Mouse (Mus musculus): ENCODE measurements at regions not wholly inside any gene's neighbourhood (a gene's known extent, or its start where the extent isn't known, plus 50 kb on each side); places are given as distances from the start of the nearest gene placed in this dataset.

- 86% methylated on average over 4 of the region's 4 CpGs for WGBS
- Histone ChIP-seq H3K27me3 (replicated peaks; ENCODE audit: control insufficient read depth, insufficient read depth, low read length) (no peaks in the 10 kb centered on the region), H3K9ac (ENCODE audit: low read depth, low read length) (no peak overlapping the region), H3K4me1 (replicated peaks; ENCODE audit: control insufficient read depth, insufficient read depth, low read length) (no peaks in the 10 kb centered on the region), H3K4me2 (no peak overlapping the region), H3K4me3 (ENCODE audit: low read depth, low read length) (no peak overlapping the region), H3K36me3 (ENCODE audit: control insufficient read depth, insufficient read depth, low read length) (no peaks in the 10 kb centered on the region), H3K9me3 (ENCODE audit: control insufficient read depth, low read length) (no peaks in the 10 kb centered on the region), H3K27ac (ENCODE audit: low read depth, low read length) (no peak overlapping the region)
- ATAC-seq (replicated peaks; ENCODE audit: low FRiP score) (no peak), DNase-seq (ENCODE audit: low spot score) (no peak)
These were observed 103.0 kb upstream of the Psmd7 start for GRCm38 (mm10) chr8:107691251-107691650.

- no peak for ATAC-seq (replicated peaks; ENCODE audit: low FRiP score)
- no peak overlapping the region for H3K4me2 ChIP-seq
- no peak overlapping the region for H3K9ac ChIP-seq (ENCODE audit: low read depth, low read length)
- no peaks in the 10 kb centered on the region for H3K4me1 ChIP-seq (replicated peaks; ENCODE audit: control insufficient read depth, insufficient read depth, low read length)
- no peaks in the 10 kb centered on the region for H3K36me3 ChIP-seq (ENCODE audit: control insufficient read depth, insufficient read depth, low read length)
- 76% methylated on average over 20 of the region's 20 CpGs for WGBS
- H3K27ac ChIP-seq (ENCODE audit: low read depth, low read length): no peak overlapping the region; the same call in 1 of the 2 replicates
- DNase-seq (ENCODE audit: low spot score): no peak
- no peaks in the 10 kb centered on the region for H3K9me3 ChIP-seq (ENCODE audit: control insufficient read depth, low read length)
- H3K27me3 ChIP-seq (replicated peaks; ENCODE audit: control insufficient read depth, insufficient read depth, low read length): no peaks in the 10 kb centered on the region
- no peak overlapping the region for H3K4me3 ChIP-seq (ENCODE audit: low read depth, low read length)
These were observed 108.4 kb upstream of the Psmd7 start for GRCm38 (mm10) chr8:107696384-107697346.

- no peak for DNase-seq (ENCODE audit: low spot score)
- 43% methylated on average over 7 of the region's 7 CpGs for WGBS
- H3K4me1 ChIP-seq (replicated peaks; ENCODE audit: control insufficient read depth, insufficient read depth, low read length): no peaks in the 10 kb centered on the region
- H3K4me3 ChIP-seq (ENCODE audit: low read depth, low read length): no peak overlapping the region
- H3K9me3 ChIP-seq (ENCODE audit: control insufficient read depth, low read length): no peaks in the 10 kb centered on the region
- H3K4me2 ChIP-seq: no peak overlapping the region
- no peak for ATAC-seq (replicated peaks; ENCODE audit: low FRiP score)
- no peaks in the 10 kb centered on the region for H3K36me3 ChIP-seq (ENCODE audit: control insufficient read depth, insufficient read depth, low read length)
- H3K27ac ChIP-seq (ENCODE audit: low read depth, low read length): no peak overlapping the region
- no peaks in the 10 kb centered on the region for H3K27me3 ChIP-seq (replicated peaks; ENCODE audit: control insufficient read depth, insufficient read depth, low read length)
- H3K9ac ChIP-seq (ENCODE audit: low read depth, low read length): no peak overlapping the region
These were observed 111.0 kb upstream of the Psmd7 start for GRCm38 (mm10) chr8:107699307-107699706.

- H3K4me3 ChIP-seq (ENCODE audit: low read depth, low read length): no peak overlapping the region
- DNase-seq (ENCODE audit: low spot score) (no peak), ATAC-seq (replicated peaks; ENCODE audit: low FRiP score) (no peak)
- no peak overlapping the region for H3K4me2 ChIP-seq
- no peak overlapping the region for H3K27ac ChIP-seq (ENCODE audit: low read depth, low read length)
- WGBS: 82% methylated on average over 3 of the region's 3 CpGs
- no peaks in the 10 kb centered on the region for H3K4me1 ChIP-seq (replicated peaks; ENCODE audit: control insufficient read depth, insufficient read depth, low read length)
- no peaks in the 10 kb centered on the region for H3K9me3 ChIP-seq (ENCODE audit: control insufficient read depth, low read length)
- H3K36me3 ChIP-seq (ENCODE audit: control insufficient read depth, insufficient read depth, low read length): no peaks in the 10 kb centered on the region
- H3K9ac ChIP-seq (ENCODE audit: low read depth, low read length): no peak overlapping the region
- H3K27me3 ChIP-seq (replicated peaks; ENCODE audit: control insufficient read depth, insufficient read depth, low read length): no peaks in the 10 kb centered on the region
These were observed 111.5 kb upstream of the Psmd7 start for GRCm38 (mm10) chr8:107699759-107700158.

DNA sequence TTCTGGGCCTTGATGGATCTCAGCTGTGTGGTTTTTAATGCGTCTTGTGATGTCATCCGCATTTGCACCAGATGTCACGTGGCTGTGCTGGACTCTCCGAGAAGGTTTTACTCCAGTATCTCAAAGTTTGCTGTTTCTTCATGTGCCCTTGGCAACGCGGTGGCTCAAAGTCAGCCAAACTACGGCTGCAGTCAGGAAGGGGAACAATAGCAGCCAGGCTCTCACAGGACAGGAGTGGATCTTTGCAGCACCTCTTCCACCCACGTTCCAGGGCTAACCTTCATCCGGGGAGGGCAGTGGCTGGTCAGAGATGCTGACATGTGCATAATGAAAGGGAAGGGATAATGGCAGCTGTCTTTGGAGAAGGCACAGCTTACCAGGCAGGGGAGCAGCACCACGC, 127.6 kb upstream of the Psmd7 start:
- ATAC-seq (replicated peaks; ENCODE audit: low FRiP score) (no peak), DNase-seq (ENCODE audit: low spot score) (no peak)
- H3K27ac ChIP-seq (ENCODE audit: low read depth, low read length): no peak overlapping the region
- H3K27me3 ChIP-seq (replicated peaks; ENCODE audit: control insufficient read depth, insufficient read depth, low read length): no peaks in the 10 kb centered on the region
- 84% methylated on average over 10 of the region's 10 CpGs for WGBS
- H3K9me3 ChIP-seq (ENCODE audit: control insufficient read depth, low read length): no peaks in the 10 kb centered on the region
- H3K9ac ChIP-seq (ENCODE audit: low read depth, low read length): no peak overlapping the region
- no peaks in the 10 kb centered on the region for H3K4me1 ChIP-seq (replicated peaks; ENCODE audit: control insufficient read depth, insufficient read depth, low read length)
- no peaks in the 10 kb centered on the region for H3K36me3 ChIP-seq (ENCODE audit: control insufficient read depth, insufficient read depth, low read length)
- H3K4me2 ChIP-seq: no peak overlapping the region
- H3K4me3 ChIP-seq (ENCODE audit: low read depth, low read length): no peak overlapping the region

GRCm38 (mm10) chr8:107717856-107718255, 129.6 kb upstream of the Psmd7 start:
- ATAC-seq (replicated peaks; ENCODE audit: low FRiP score): no peak
- H3K9ac ChIP-seq (ENCODE audit: low read depth, low read length): no peak overlapping the region
- H3K27me3 ChIP-seq (replicated peaks; ENCODE audit: control insufficient read depth, insufficient read depth, low read length): no peaks in the 10 kb centered on the region
- no peaks in the 10 kb centered on the region for H3K9me3 ChIP-seq (ENCODE audit: control insufficient read depth, low read length)
- WGBS: 82% methylated on average over 13 of the region's 13 CpGs
- H3K36me3 ChIP-seq (ENCODE audit: control insufficient read depth, insufficient read depth, low read length): no peaks in the 10 kb centered on the region
- H3K27ac ChIP-seq (ENCODE audit: low read depth, low read length): no peak overlapping the region
- DNase-seq (ENCODE audit: low spot score): no peak
- no peak overlapping the region for H3K4me2 ChIP-seq
- H3K4me1 ChIP-seq (replicated peaks; ENCODE audit: control insufficient read depth, insufficient read depth, low read length): no peaks in the 10 kb centered on the region
- H3K4me3 ChIP-seq (ENCODE audit: low read depth, low read length): no peak overlapping the region

DNA sequence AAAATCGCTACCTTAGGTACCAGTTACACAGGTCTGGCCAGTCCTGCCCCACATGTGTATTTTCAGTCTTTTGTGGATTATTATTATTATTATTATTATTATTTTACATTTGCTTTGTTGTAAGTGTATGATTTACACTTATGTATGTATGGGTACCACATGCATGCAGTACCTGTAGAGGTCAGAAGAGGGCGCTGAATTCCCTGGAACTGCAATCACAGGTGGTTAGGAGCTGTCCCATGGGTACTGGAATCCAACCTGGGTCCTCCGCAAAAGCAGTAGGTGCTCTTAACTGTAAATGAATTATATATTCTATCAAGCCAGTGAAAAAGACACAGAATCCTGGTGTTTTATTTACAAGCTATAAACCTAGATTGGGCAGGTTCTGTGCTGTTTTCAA, 131.4 kb upstream of the Psmd7 start:
- no peaks in the 10 kb centered on the region for H3K27me3 ChIP-seq (replicated peaks; ENCODE audit: control insufficient read depth, insufficient read depth, low read length)
- H3K27ac ChIP-seq (ENCODE audit: low read depth, low read length): no peak overlapping the region
- WGBS: 59% methylated on average over 3 of the region's 3 CpGs
- H3K36me3 ChIP-seq (ENCODE audit: control insufficient read depth, insufficient read depth, low read length): no peaks in the 10 kb centered on the region
- no peak overlapping the region for H3K9ac ChIP-seq (ENCODE audit: low read depth, low read length)
- no peaks in the 10 kb centered on the region for H3K9me3 ChIP-seq (ENCODE audit: control insufficient read depth, low read length)
- no peaks in the 10 kb centered on the region for H3K4me1 ChIP-seq (replicated peaks; ENCODE audit: control insufficient read depth, insufficient read depth, low read length)
- no peak for DNase-seq (ENCODE audit: low spot score)
- ATAC-seq (replicated peaks; ENCODE audit: low FRiP score): no peak
- H3K4me3 ChIP-seq (ENCODE audit: low read depth, low read length): no peak overlapping the region
- H3K4me2 ChIP-seq: no peak overlapping the region

GRCm38 (mm10) chr8:107726716-107727115, 138.5 kb upstream of the Psmd7 start:
- H3K4me3 ChIP-seq (ENCODE audit: low read depth, low read length): no peak overlapping the region
- no peaks in the 10 kb centered on the region for H3K27me3 ChIP-seq (replicated peaks; ENCODE audit: control insufficient read depth, insufficient read depth, low read length)
- WGBS: 81% methylated on average over 1 of the region's 1 CpGs
- no peak overlapping the region for H3K9ac ChIP-seq (ENCODE audit: low read depth, low read length)
- H3K4me1 ChIP-seq (replicated peaks; ENCODE audit: control insufficient read depth, insufficient read depth, low read length): no peaks in the 10 kb centered on the region
- ATAC-seq (replicated peaks; ENCODE audit: low FRiP score) (no peak), DNase-seq (ENCODE audit: low spot score) (no peak)
- H3K9me3 ChIP-seq (ENCODE audit: control insufficient read depth, low read length): no peaks in the 10 kb centered on the region
- H3K36me3 ChIP-seq (ENCODE audit: control insufficient read depth, insufficient read depth, low read length): no peaks in the 10 kb centered on the region
- no peak overlapping the region for H3K27ac ChIP-seq (ENCODE audit: low read depth, low read length)
- H3K4me2 ChIP-seq: no peak overlapping the region

- no peak overlapping the region for H3K27ac ChIP-seq (ENCODE audit: low read depth, low read length)
- WGBS: 84% methylated on average over 6 of the region's 6 CpGs
- H3K4me3 ChIP-seq (ENCODE audit: low read depth, low read length): no peak overlapping the region
- H3K4me1 ChIP-seq (replicated peaks; ENCODE audit: control insufficient read depth, insufficient read depth, low read length): no peaks in the 10 kb centered on the region
- ATAC-seq (replicated peaks; ENCODE audit: low FRiP score) (no peak), DNase-seq (ENCODE audit: low spot score) (no peak)
- no peak overlapping the region for H3K4me2 ChIP-seq
- H3K27me3 ChIP-seq (replicated peaks; ENCODE audit: control insufficient read depth, insufficient read depth, low read length): no peaks in the 10 kb centered on the region
- no peaks in the 10 kb centered on the region for H3K9me3 ChIP-seq (ENCODE audit: control insufficient read depth, low read length)
- H3K9ac ChIP-seq (ENCODE audit: low read depth, low read length): no peak overlapping the region
- H3K36me3 ChIP-seq (ENCODE audit: control insufficient read depth, insufficient read depth, low read length): no peaks in the 10 kb centered on the region
These were observed 139.0 kb upstream of the Psmd7 start for GRCm38 (mm10) chr8:107727276-107727675.

Data from liver, embryonic 11.5 days (tissue).